Mouse (Mus musculus) layer of hippocampus, adult 18-20 months (tissue): Measurements from ENCODE around the gene Krtcap2. TPM values are rescaled to one million over a fixed set of nuclear protein-coding genes. Genes with fewer than 3 reads are reported as not detected.

Experiments
- DNase-seq, 2 experiments: peaks; one replicate each; pipeline ENCODE4 v3.0.0; 2022; ENCODE audit warnings: low spot score in 2 of 2
- total RNA-seq, 2 experiments: library from RNA; stranded (reverse); gene quantifications; 2 replicates each; pipeline ENCODE4 v1.2.3; 2021

Gene Krtcap2
- total RNA-seq, 2 experiments from 2014 or later: 78.0 to 81.3 TPM

GRCm38 (mm10) chr3:89224796-89225195 lies 21.0 kb upstream of the Krtcap2 start:
- DNase-seq: no peak

DNA sequence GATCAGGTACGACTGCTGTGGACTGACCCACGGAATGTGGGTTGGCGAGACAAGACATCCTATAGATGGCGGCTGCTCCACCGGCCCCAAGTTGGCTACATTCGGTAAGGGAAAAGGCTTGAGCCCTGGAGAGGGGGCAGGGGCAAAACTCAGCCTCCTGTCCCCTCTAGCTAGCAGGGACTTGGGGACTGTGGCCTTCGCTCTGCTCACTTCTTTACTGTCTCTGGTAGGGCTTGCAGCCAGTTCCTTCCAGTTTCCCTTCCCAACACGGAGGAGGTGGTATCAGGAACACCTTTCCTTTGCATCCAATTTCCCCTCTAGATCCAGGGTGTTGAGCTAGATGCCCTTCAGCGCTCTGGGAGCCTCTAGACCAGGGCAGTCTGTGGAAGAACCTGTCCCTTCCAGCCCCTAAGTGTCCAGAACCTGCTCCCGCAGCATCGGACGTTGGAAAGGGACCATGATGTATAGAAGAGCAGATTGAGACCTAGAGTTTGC lies 20.4 kb upstream of the Krtcap2 start:
- no peak for DNase-seq

- peak in 1 of 2 experiments; percentile 59 for DNase-seq
These were observed 19.8 kb upstream of the Krtcap2 start for GRCm38 (mm10) chr3:89225918-89226317.

DNA sequence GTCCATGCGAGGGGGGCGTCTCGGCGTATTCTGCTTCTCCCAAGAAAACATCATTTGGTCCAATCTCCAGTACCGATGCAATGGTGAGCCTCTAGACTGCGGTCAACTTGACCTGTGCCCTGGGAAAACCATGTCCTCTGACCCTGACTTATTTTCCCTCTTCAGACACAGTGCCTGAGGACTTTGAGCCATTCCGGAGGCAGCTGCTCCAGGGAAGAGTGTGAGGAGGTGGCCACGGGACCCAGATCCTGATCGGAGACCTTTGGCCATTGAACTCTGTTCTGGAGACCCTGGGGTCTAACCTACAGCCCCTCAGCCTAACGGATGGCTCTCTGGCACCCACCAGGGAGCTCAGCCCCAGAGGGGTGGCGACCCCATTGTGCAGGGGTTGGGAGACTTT lies 19.4 kb upstream of the Krtcap2 start:
- DNase-seq: no peak

DNA sequence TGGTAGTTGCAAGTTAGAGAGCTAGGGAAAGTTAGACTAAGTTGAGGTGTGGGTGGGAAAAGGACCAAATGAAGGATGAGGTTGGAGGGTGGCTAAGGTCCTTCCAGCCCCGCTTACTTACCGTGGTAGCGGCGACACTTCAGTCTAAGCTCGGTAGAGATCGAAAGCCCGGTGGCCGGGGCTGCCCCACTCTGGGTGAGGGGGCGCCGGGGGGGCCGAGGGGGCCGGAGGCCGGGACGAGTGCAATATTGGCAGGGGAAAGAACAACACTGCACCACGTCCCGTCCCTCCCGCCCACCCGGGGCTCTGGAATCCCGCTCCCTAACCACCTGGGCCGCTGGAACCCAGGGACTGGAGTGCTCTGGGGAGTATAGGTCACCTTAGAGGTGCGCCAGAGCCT lies 18.9 kb upstream of the Krtcap2 start, which contains the start of gene Mtx1:
Gene Mtx1 (minus strand): TSS at position 189 of the 400 bp plus-strand sequence.
- no peak for DNase-seq

GRCm38 (mm10) chr3:89227307-89228179 lies 18.2 kb upstream of the Krtcap2 start:
- peak; percentile 93 to 97 for DNase-seq

DNA sequence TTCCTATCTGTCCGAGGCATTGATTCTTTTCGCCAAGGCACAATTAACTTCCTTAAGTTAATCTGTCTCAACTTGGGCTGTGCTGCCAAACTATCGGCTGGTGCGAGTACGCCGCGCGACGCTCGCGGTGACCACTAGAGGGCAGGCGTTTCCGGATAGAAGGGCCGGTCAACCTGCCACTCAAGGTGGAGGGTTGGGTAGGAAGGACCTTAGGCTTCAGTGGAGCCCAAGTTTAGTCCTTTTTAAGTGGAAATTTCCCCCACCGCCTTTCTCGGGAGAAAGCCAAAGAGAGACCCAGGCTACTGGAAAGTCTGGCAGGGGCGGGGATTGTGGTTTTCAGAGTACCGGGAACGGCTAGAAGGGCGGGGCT lies 17.6 kb upstream of the Krtcap2 start:
- peak; percentile 73 to 90 for DNase-seq

DNA sequence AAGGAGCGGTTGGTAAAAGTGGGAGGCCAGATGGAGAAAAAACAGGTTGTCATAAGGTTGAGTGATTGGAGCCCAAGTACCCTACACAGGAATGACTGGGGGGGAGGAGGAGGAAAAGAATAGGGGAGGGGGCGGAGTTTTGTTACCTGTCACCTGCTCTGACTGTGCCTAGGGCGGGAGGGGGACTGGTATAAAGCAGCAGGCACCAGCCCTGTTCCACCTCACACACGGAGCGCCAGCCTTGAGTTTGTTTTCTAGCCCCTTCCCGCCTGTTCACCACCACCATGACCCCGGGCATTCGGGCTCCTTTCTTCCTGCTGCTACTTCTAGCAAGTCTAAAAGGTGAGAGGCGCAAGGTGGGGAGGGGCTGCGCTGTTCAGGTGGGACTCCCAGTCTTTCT lies 16.9 kb upstream of the Krtcap2 start, which contains the start of gene Muc1:
Gene Muc1 (plus strand): TSS at position 222 of the 400 bp plus-strand sequence.
- no peak for DNase-seq

GRCm38 (mm10) chr3:89229276-89229675 lies 16.5 kb upstream of the Krtcap2 start:
- no peak for DNase-seq

GRCm38 (mm10) chr3:89230561-89230960 lies 15.2 kb upstream of the Krtcap2 start:
- no peak for DNase-seq

DNA sequence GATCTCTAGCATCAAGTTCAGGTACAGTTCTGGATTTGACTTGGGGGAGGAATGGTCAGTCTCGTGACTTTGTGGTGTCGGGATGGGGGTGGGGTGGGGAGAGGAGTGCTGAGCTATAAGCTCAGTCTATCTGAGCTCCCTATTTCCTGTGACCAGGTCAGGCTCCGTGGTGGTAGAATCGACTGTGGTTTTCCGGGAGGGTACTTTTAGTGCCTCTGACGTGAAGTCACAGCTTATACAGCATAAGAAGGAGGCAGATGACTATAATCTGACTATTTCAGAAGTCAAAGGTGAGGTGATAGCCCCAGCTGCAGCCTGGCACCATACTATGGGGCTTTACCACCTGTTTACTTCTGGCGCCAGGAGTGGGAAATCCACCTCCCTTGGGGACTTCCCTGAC lies 14.4 kb upstream of the Krtcap2 start:
- DNase-seq: no peak

DNA sequence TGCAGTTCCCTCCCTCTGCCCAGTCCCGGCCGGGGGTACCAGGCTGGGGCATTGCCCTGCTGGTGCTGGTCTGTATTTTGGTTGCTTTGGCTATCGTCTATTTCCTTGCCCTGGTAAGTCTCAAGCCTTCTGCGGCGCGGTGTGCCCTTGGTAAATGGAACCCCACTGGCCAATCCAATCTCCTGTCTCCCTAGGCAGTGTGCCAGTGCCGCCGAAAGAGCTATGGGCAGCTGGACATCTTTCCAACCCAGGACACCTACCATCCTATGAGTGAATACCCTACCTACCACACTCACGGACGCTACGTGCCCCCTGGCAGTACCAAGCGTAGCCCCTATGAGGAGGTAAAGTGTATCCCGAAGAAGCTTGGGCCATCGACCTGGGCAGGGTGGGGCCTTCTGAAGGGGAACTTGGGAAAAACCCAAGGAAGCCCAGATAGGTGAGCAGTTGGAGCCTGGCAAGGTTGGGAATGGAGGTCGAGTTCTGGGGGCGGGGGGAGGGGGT lies 13.9 kb upstream of the Krtcap2 start:
- no peak for DNase-seq

- DNase-seq: no peak
These were observed 13.2 kb upstream of the Krtcap2 start for GRCm38 (mm10) chr3:89232614-89233013.

GRCm38 (mm10) chr3:89233562-89234110 lies 12.1 kb upstream of the Krtcap2 start:
- DNase-seq: no peak

DNA sequence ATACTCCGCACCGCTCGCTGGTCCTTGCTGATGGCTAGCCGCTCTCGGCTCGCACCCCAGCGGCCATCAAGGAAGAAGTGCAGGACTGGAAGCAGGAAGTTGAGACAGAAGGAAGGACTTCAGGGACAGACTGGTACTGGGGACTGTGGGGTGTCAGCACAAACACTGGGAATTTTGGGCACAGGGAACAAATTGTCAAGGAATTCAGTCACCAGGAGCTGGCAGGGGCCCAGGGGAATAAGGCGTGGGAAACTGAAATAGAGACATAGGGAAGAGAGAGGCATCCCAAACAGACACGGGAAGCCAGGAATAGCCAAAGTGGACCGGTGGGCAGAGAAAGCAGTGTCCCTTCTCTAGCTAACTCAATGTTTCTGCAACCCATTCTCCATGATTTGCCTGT lies 9.2 kb upstream of the Krtcap2 start:
- DNase-seq: peak in 1 of 2 experiments; percentile 51

DNA sequence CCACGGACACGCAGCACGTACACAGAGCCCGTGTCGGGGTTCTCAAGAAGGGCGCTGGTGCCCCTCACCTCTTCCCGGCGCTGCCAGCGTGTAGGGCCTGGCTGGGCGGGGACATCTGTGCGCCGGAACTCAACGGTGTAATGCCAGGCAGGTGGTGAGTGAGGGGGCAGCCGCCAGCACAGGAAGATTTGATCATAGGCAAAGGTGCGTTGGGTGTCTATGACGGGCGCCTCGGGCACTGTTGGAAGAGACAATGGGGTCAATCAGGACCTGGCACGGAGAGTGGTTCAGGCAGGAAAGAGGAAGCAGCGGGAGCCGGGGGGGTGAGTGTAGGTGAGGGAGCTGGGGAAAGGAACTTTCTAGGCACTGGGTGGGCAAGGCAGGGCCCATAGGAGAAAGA lies 8.1 kb upstream of the Krtcap2 start:
- no peak for DNase-seq

DNA sequence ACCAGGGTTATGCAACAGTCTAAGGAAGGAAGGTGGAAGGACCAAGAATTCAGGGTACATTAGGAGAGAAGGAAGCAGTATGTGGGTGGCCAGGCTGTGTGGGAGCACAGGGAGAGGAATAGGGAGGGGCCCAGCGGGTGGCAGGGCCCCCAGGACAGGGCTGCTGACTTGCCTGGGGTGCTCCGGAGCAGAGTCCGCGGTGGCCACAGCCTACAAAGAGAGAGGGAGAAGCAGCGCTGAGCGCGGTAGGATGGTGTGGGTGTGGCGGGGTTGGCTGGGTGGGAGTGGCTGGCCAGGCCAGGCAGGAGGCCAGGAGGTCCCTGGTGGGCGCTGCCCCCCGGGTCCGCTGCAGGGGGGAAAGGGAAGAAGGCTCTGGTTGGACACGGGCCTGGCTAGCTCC lies 7.3 kb upstream of the Krtcap2 start:
- DNase-seq: no peak

- peak in 1 of 2 experiments; percentile 55 for DNase-seq
These were observed 3.4 kb upstream of the Krtcap2 start for GRCm38 (mm10) chr3:89242331-89242895.

DNA sequence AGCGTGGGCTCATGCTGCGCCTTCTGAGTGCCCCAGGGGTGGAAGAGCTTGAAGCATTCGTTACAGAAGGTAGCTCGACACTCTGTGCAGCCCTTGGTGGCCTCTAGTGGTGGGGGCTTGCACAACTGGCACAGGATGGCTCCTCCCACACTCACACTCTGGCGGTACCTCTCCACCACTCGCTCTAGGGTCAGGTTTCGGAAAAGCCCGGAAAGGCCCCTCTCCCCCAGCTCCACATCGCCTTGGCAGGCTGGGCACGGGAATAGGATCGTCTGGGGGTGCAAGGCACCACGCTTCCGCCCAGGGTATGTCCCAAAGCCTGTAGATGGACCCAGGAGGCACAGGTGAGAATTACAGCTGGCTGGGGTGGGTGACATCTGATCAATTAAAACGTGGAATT lies 2.2 kb upstream of the Krtcap2 start:
- no peak for DNase-seq

DNA sequence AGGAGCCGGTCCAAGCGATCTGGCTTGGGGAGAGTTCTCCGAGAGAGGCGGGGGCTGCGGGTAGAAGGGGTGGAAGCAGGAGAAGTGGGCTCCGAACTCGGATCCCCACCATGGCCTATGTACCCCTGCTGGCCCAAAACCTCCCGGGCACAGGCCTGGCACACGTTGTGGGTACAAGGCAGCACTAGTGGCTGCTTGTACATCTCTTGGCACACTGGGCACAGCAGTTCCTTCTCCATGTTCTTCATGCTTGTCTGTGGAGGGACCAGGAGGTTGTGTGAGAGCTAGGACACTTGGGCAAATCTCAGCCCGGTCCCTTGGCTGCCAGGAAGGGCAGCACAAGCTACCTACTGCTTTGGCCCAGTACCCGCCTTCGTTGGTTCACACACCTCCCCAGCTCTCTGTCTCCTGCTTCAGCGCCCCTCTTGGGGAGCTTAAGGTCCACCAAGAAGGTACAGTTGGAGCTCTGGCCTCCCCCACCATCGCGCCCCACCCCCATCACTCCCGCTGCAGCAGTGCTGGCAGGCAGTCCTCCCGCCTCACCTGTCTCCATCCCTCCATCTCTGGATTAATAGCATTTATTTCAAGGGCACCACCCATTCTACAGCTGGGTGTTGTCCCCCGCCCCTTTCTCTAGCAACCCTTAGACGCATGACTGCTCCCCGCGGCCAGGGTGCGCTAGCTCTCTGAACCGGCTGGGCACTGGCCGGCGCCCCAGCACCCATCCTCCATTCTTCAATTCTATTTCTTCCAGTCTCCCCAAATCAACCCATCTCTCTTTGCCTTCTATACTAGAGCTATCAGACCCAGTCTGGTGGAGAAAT lies 1.4 kb upstream of the Krtcap2 start:
- DNase-seq: no peak
